Mouse (Mus musculus): ENCODE measurements around the gene Kpna6. TPM values are rescaled to one million over a fixed set of nuclear protein-coding genes. Genes with fewer than 3 reads are reported as not detected.

The Kpna6 gene
- polyA plus RNA-seq (2011; ENCODE audit: insufficient read depth, insufficient read length, low read depth, missing spikeins), result 107 and 130 TPM in 2 replicates

DNA sequence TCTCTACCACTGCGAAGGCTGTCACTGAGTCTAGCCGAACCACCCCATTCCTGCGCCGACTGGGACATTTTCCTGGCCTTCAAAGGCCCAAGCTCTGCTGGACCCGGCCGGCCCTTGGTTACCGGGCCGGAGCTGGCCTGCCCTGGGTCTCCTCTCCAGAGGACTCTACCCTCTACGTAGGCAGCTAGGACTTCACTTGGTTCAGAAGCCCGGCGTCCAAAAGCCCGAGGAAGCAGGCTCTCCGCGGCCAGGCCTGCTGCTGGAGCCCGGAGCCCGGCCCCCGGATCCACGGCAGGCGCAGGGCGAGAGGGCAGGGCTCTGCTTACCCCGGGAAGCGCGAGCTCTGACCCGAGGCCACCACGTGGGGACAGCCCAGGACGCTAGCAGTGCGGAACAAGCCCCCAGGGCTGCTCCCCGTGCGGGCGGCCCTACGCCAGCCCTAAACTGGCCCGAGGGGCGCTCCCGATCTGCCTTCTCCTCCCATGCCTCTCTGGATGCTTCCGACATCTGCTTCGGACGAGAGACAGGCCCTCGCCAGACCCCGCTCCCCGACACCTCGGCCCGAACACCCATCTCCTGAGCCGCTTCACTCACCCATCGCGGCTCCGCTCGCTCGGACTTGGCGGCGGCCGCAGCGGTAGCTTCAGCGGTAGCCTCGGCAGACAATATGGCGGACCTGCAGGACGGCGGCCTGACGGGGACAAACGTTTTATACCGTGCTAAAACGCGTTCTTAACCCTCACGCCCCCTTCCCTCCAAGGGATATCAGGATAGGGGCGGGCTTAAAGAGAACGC, at the start of gene Kpna6:
Gene Kpna6 (minus strand): TSS at position 685 of the 795 bp plus-strand sequence.
- Histone ChIP-seq H3K9ac (ENCODE audit: low read depth, poor library complexity, severe bottlenecking) (peak within 1 kb of the TSS; percentile 95), H3K4me3 (ENCODE audit: low read depth, low read length) (peak within 1 kb of the TSS; percentile 96), H3K27ac (ENCODE audit: insufficient read depth, low read length) (peak within 1 kb of the TSS; percentile 53), H3K27me3 (ENCODE audit: control insufficient read depth, insufficient read depth, low read length, poor library complexity, severe bottlenecking) (no peaks in the 10 kb centered on the region), H3K9me3 (replicated peaks; ENCODE audit: control insufficient read depth, insufficient read depth, low read length, poor library complexity, severe bottlenecking) (no peaks in the 10 kb centered on the region), H3K4me1 (ENCODE audit: control insufficient read depth, insufficient read depth, low read length) (no peaks in the 10 kb centered on the region), H3K36me3 (ENCODE audit: control insufficient read depth, insufficient read depth, low read length, poor library complexity, severe bottlenecking) (peaks cover under 1% of the 10 kb centered on the region)
- TF ChIP-seq EP300 (IDR thresholded peaks at IDR 0.05; ENCODE audit: insufficient read depth, low read depth, low read length), result no peak
- TF ChIP-seq POLR2A (IDR thresholded peaks at IDR 0.05; ENCODE audit: insufficient read depth, low read length), result no peak
- no peak for TF ChIP-seq CTCF (IDR thresholded peaks at IDR 0.05; ENCODE audit: low read depth, low read length)

- peaks cover 80% of the 10 kb centered on the region for H3K36me3 ChIP-seq (ENCODE audit: control insufficient read depth, insufficient read depth, low read length, poor library complexity, severe bottlenecking)
These were observed 43.7 kb upstream of the Kpna6 start for GRCm38 (mm10) chr4:129716310-129716709.

GRCm38 (mm10) chr4:129709486-129710129, 37.0 kb upstream of the Kpna6 start:
- TF ChIP-seq EP300 (IDR thresholded peaks at IDR 0.05; ENCODE audit: insufficient read depth, low read depth, low read length) (no peak), POLR2A (IDR thresholded peaks at IDR 0.05; ENCODE audit: insufficient read depth, low read length) (no peak), CTCF (IDR thresholded peaks at IDR 0.05; ENCODE audit: low read depth, low read length) (no peak)
- Histone ChIP-seq H3K4me1 (ENCODE audit: control insufficient read depth, insufficient read depth, low read length) (no peaks in the 10 kb centered on the region), H3K9ac (ENCODE audit: low read depth, poor library complexity, severe bottlenecking) (no peak overlapping the region), H3K36me3 (ENCODE audit: control insufficient read depth, insufficient read depth, low read length, poor library complexity, severe bottlenecking) (peaks cover 64% of the 10 kb centered on the region), H3K27ac (ENCODE audit: insufficient read depth, low read length) (no peak overlapping the region), H3K4me3 (ENCODE audit: low read depth, low read length) (no peak overlapping the region), H3K9me3 (replicated peaks; ENCODE audit: control insufficient read depth, insufficient read depth, low read length, poor library complexity, severe bottlenecking) (no peaks in the 10 kb centered on the region), H3K27me3 (ENCODE audit: control insufficient read depth, insufficient read depth, low read length, poor library complexity, severe bottlenecking) (no peaks in the 10 kb centered on the region)

More at GRCm38 (mm10) chr4:129716310-129716709, 43.7 kb upstream of the Kpna6 start:
- H3K27me3 ChIP-seq (ENCODE audit: control insufficient read depth, insufficient read depth, low read length, poor library complexity, severe bottlenecking), result no peaks in the 10 kb centered on the region
- H3K4me3 ChIP-seq (ENCODE audit: low read depth, low read length), result no peak overlapping the region
- no peak overlapping the region for H3K9ac ChIP-seq (ENCODE audit: low read depth, poor library complexity, severe bottlenecking)
- no peaks in the 10 kb centered on the region for H3K4me1 ChIP-seq (ENCODE audit: control insufficient read depth, insufficient read depth, low read length)
- no peak for TF ChIP-seq EP300 (IDR thresholded peaks at IDR 0.05; ENCODE audit: insufficient read depth, low read depth, low read length)
- H3K9me3 ChIP-seq (replicated peaks; ENCODE audit: control insufficient read depth, insufficient read depth, low read length, poor library complexity, severe bottlenecking), result no peaks in the 10 kb centered on the region
- no peak overlapping the region for H3K27ac ChIP-seq (ENCODE audit: insufficient read depth, low read length)

DNA sequence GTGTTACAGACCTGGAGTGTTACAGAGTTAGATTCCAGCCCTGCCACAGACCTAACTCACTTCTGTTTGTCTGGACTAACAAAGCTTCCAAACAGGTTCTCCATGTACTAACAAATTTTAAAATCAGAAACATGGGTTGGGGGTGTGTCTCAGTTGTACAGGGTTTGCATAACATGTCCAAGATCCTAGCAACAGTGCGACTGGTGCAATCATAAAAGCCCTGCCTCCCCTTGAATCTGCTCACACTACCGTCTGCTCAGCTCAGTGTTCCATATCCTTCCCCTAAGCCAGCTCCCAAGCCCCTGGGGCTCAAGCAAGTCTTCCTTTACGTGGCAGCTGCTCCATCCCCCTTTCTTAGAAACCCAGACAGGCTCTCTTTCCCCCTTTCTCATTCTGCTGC, 34.2 kb upstream of the Kpna6 start:
- no peaks in the 10 kb centered on the region for H3K4me1 ChIP-seq (ENCODE audit: control insufficient read depth, insufficient read depth, low read length)
- H3K4me3 ChIP-seq (ENCODE audit: low read depth, low read length), result no peak overlapping the region
- H3K36me3 ChIP-seq (ENCODE audit: control insufficient read depth, insufficient read depth, low read length, poor library complexity, severe bottlenecking), result peaks cover 46% of the 10 kb centered on the region
- no peak overlapping the region for H3K27ac ChIP-seq (ENCODE audit: insufficient read depth, low read length)
- TF ChIP-seq EP300 (IDR thresholded peaks at IDR 0.05; ENCODE audit: insufficient read depth, low read depth, low read length), result no peak
- no peak for TF ChIP-seq POLR2A (IDR thresholded peaks at IDR 0.05; ENCODE audit: insufficient read depth, low read length)
- no peak for TF ChIP-seq CTCF (IDR thresholded peaks at IDR 0.05; ENCODE audit: low read depth, low read length)
- no peaks in the 10 kb centered on the region for H3K27me3 ChIP-seq (ENCODE audit: control insufficient read depth, insufficient read depth, low read length, poor library complexity, severe bottlenecking)
- H3K9me3 ChIP-seq (replicated peaks; ENCODE audit: control insufficient read depth, insufficient read depth, low read length, poor library complexity, severe bottlenecking), result no peaks in the 10 kb centered on the region
- no peak overlapping the region for H3K9ac ChIP-seq (ENCODE audit: low read depth, poor library complexity, severe bottlenecking)

DNA sequence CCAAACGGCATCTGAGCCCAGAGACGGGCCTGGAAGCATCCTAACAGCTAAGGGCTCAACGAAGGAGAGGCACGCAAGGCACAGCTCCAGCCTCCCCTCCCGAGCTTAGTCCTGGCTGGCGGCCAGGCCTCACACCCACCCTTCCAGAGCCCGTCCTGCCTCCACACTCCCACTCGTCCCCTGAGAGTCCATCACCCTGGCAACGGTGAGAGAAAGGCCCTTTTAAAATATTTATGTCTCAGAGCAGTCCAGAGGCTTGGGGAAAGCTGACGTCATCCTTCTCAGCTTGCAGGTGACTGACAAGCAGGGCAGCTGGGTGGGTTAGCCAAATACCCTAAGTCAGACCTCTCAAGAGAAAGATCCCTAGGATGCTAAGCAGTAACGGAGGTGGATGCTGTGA, 29.9 kb upstream of the Kpna6 start:
- H3K9ac ChIP-seq (ENCODE audit: low read depth, poor library complexity, severe bottlenecking), result no peak overlapping the region

More for the DNA sequence above, 29.9 kb upstream of the Kpna6 start:
- H3K27ac ChIP-seq (ENCODE audit: insufficient read depth, low read length), result no peak overlapping the region
- H3K4me3 ChIP-seq (ENCODE audit: low read depth, low read length), result no peak overlapping the region
- no peaks in the 10 kb centered on the region for H3K9me3 ChIP-seq (replicated peaks; ENCODE audit: control insufficient read depth, insufficient read depth, low read length, poor library complexity, severe bottlenecking)
- peaks cover 11% of the 10 kb centered on the region for H3K36me3 ChIP-seq (ENCODE audit: control insufficient read depth, insufficient read depth, low read length, poor library complexity, severe bottlenecking)
- H3K27me3 ChIP-seq (ENCODE audit: control insufficient read depth, insufficient read depth, low read length, poor library complexity, severe bottlenecking), result no peaks in the 10 kb centered on the region
- no peaks in the 10 kb centered on the region for H3K4me1 ChIP-seq (ENCODE audit: control insufficient read depth, insufficient read depth, low read length)
- no peak for TF ChIP-seq CTCF (IDR thresholded peaks at IDR 0.05; ENCODE audit: low read depth, low read length)
- no peak for TF ChIP-seq EP300 (IDR thresholded peaks at IDR 0.05; ENCODE audit: insufficient read depth, low read depth, low read length)
- TF ChIP-seq POLR2A (IDR thresholded peaks at IDR 0.05; ENCODE audit: insufficient read depth, low read length), result no peak
